Mouse (Mus musculus): ENCODE data around the gene Arhgef6.

GRCm38 (mm10) chrX:57338371-57339211, at the start of gene Arhgef6:
- TF ChIP-seq CTCF (IDR thresholded peaks at IDR 0.05; ENCODE audit: extremely low read depth, insufficient read depth, insufficient read length, insufficient replicate concordance), result no peak
- TF ChIP-seq POLR2A (IDR thresholded peaks at IDR 0.05; ENCODE audit: low read depth, low read length), result no peak
